Mouse (Mus musculus) cerebellum, adult 2 months (tissue): ENCODE data around the gene Foxc2.

Experiments
- CTCF ChIP-seq: fragments of 200-500 bp; IDR thresholded peaks from 2 replicates; pipeline ENCODE4 v1.5.1; 2011; ENCODE audit warnings: low read depth, mild to moderate bottlenecking, control low read depth, low read length, moderate library complexity, borderline replicate concordance; ENCODE audit not compliant: insufficient read depth
- POLR2A ChIP-seq: fragments of 200-500 bp; IDR thresholded peaks from 2 replicates; pipeline ENCODE4 v1.6.1; 2011; ENCODE audit warnings: low read length, control low read depth, borderline replicate concordance; ENCODE audit not compliant: insufficient read depth

DNA sequence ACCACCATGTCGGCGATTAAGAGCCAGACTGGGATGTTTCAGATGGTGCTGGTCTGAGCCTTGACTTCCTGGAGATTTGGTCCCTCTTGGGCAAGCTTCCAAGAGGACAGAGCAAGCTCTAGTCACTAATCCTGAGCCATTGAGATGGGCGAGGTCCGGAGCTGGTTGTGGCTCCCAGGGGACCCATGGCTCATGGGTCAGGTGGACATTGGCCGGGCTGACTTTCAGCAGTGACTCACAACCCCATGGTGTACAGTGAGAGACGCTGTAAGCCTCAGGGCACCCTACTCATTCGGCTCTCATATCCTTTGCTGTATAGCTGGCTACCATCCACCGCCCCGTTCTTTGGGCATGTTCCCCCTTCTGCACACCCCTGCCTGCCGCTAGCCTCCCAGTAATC lies 18.1 kb downstream of the Foxc2 start:
- TF ChIP-seq POLR2A = no peak
- no peak for TF ChIP-seq CTCF
